Mouse (Mus musculus) cortical plate, adult 2 months (tissue): Measurements from ENCODE around the gene Sertad3. TPM values are rescaled to one million over a fixed set of nuclear protein-coding genes. Genes with fewer than 3 reads are reported as not detected.

Experiments used
- H3K27ac ChIP-seq: fragments of 200-500 bp; 2 replicates; pipeline ENCODE4 v1.5.1; 2012; ENCODE audit warnings: low read length, control low read depth, inconsistent platforms; ENCODE audit not compliant: insufficient read depth
- H3K4me1 ChIP-seq: fragments of 200-500 bp; 2 replicates; pipeline ENCODE4 v1.6.1; 2011; ENCODE audit warnings: low read length; ENCODE audit not compliant: control insufficient read depth, insufficient read depth
- H3K4me3 ChIP-seq: fragments of 200-500 bp; 2 replicates; pipeline ENCODE4 v1.5.1; 2011; ENCODE audit warnings: mild to moderate bottlenecking, low read length, control low read depth; ENCODE audit not compliant: insufficient read depth
- CTCF ChIP-seq: fragments of 200-500 bp; IDR thresholded peaks from 2 replicates; pipeline ENCODE4 v1.5.1; 2011; ENCODE audit warnings: mild to moderate bottlenecking, control low read depth, low read length; ENCODE audit not compliant: insufficient read depth; ENCODE audit errors: extremely low read depth
- POLR2A ChIP-seq: fragments of 200-500 bp; IDR thresholded peaks from 2 replicates; pipeline ENCODE4 v1.6.1; 2011; ENCODE audit warnings: mild to moderate bottlenecking, low read length, control low read depth; ENCODE audit not compliant: insufficient read depth; ENCODE audit errors: extremely low read depth
- polyA plus RNA-seq: library from polyadenylated mRNA; depleted of rRNA; stranded (reverse); fragments of >200 nt; gene quantifications from 2 replicates; pipeline ENCODE4 v1.2.3, GENCODE M21; 2012; rRNA removed

The Sertad3 gene
- polyA plus RNA-seq, 1 experiment: 3.8 TPM

- TF ChIP-seq POLR2A (no peak), CTCF (peak; percentile 88)
- H3K4me1 ChIP-seq: 0 out of 2 replicates have a peak, but pooled peaks cover 1% of the 10 kb centered on the region
- no peak overlapping the region for H3K4me3 ChIP-seq
- no peak overlapping the region for H3K27ac ChIP-seq
Measured at GRCm38 (mm10) chr7:27526039-27526827, 52.7 kb downstream of the Sertad3 start.

Other genes starting within 250 kb of the Sertad3 start
- 5.8 and 6.8 TPM in 2 replicates for gene Itpkc, start 245.1 kb upstream of the Sertad3 start, polyA plus RNA-seq
- gene Coq8b, start 240.7 kb upstream of the Sertad3 start, polyA plus RNA-seq: 30.6 and 31.8 TPM in 2 replicates
- 108 TPM in 2 replicates for gene Numbl, start 215.3 kb upstream of the Sertad3 start, polyA plus RNA-seq
- 54.5 and 62.3 TPM in 2 replicates for gene Ltbp4, start 136.1 kb upstream of the Sertad3 start, polyA plus RNA-seq
- gene Shkbp1, start 117.7 kb upstream of the Sertad3 start, polyA plus RNA-seq: 64.2 and 73.8 TPM in 2 replicates
- 0.75 TPM in 1 of 2 replicates, not detected in the other for gene Gm20479, start 116.3 kb upstream of the Sertad3 start, polyA plus RNA-seq
- gene Sptbn4, start 26.1 kb upstream of the Sertad3 start, polyA plus RNA-seq: 149 and 162 TPM in 2 replicates
- 15.8 and 16.6 TPM in 2 replicates for gene Blvrb, start 25.8 kb upstream of the Sertad3 start, polyA plus RNA-seq
- 15.7 and 19.3 TPM in 2 replicates for gene Sertad1, start 13.1 kb downstream of the Sertad3 start, polyA plus RNA-seq
- 0.29 and 0.47 TPM in 2 replicates for gene Prx, start 25.6 kb downstream of the Sertad3 start, polyA plus RNA-seq
- 0.21 and 0.25 TPM in 2 replicates for gene Hipk4, start 49.5 kb downstream of the Sertad3 start, polyA plus RNA-seq
- gene Pld3, start 79.5 kb downstream of the Sertad3 start, polyA plus RNA-seq: 1,185 and 1,204 TPM in 2 replicates
- gene 2310022A10Rik, start 79.5 kb downstream of the Sertad3 start, polyA plus RNA-seq: 32.7 and 33.8 TPM in 2 replicates
- gene Akt2, start 117.8 kb downstream of the Sertad3 start, polyA plus RNA-seq: 144 and 161 TPM in 2 replicates
- 188 and 192 TPM in 2 replicates for gene Ttc9b, start 180.1 kb downstream of the Sertad3 start, polyA plus RNA-seq
- gene Map3k10, start 200.8 kb downstream of the Sertad3 start, polyA plus RNA-seq: 181 and 189 TPM in 2 replicates
- 8.0 and 9.8 TPM in 2 replicates for gene Zfp607b, start 215.6 kb downstream of the Sertad3 start, polyA plus RNA-seq